In the genomic region with DNA sequence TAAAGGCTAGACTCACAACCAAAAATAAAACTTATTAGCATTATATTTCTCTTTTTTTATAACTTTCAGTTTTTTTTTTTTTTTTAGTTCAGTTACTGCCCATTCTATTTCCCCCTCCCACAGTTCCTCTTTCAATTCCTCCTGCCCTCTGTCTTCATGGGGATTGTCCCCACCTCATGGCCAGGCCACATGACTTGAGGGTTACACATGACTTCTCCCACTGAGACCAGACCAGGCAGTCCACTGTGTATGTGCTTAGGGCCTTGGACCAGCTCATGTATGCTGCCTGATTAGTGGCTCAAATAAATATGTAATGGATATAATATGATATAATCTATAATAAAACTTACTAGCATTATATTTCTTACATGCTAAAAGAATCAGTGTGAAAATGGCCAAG, we compare ENCODE assay signal across 22 mouse cellular contexts.
DNase-seq lines count a peak whose midpoint lies in the region; ATAC-seq and TF ChIP-seq lines count a peak whose summit lies in the region.
"Had no signal": no experiment of that assay in that cellular context is flagged by ENCODE, and none has a peak within 500 bp of the region (broad histone marks: within the 10 kb centered on the region; RNA-seq: fewer than 3 reads in every experiment).

No protein-coding gene starts in this region.

- no peaks in the 10 kb centered on the region for H3K27me3 ChIP-seq in limb, embryonic 11.5 days (ENCODE audit: control insufficient read depth, insufficient read depth, low read length)
- H3K27me3 ChIP-seq in limb, embryonic 10.5 days (ENCODE audit: low read depth, poor library complexity, severe bottlenecking): no peaks in the 10 kb centered on the region
- H3K27me3 ChIP-seq in CH12.LX (replicated peaks): no peaks in the 10 kb centered on the region
- H3K27me3 ChIP-seq: Patski had no signal

- H3K79me2 ChIP-seq in CH12.LX (replicated peaks; ENCODE audit: control insufficient read depth, extremely low read depth, insufficient read depth, poor library complexity, severe bottlenecking): no peaks in the 10 kb centered on the region

- in situ Hi-C loops in CH12.LX (cut with MboI; ENCODE audit: low pct_ligation_motif_present, low pct_unique_long_range_greater_than_20kb, low sequenced_read_pairs): no loop called here

- 0 out of 2 replicates have a peak, but pooled peaks have one; percentile 70 for ATAC-seq in limb, embryonic 11.5 days (ENCODE audit: insufficient number of reproducible peaks, low FRiP score, low TSS enrichment, low read depth)
- ATAC-seq: activated CD4-positive, CD25-positive, alpha-beta regulatory T cell, adult 4 months; CD4-positive, CD25-positive, alpha-beta regulatory T cell, adult 4 months; Patski had no signal

- no peak for TF ChIP-seq CTCF in CH12.LX (conservative IDR thresholded peaks at IDR 0.05 in 1 of 2, IDR thresholded peaks at IDR 0.05 in 1 of 2; ENCODE audit: low read depth in 2 of 2, low read length in 2 of 2)

- no peaks in the 10 kb centered on the region for H3K9me3 ChIP-seq in limb, embryonic 11.5 days (ENCODE audit: control insufficient read depth, low read length)
- H3K9me3 ChIP-seq in limb, embryonic 10.5 days (replicated peaks): no peaks in the 10 kb centered on the region
- peaks cover 12% of the 10 kb centered on the region for H3K9me3 ChIP-seq in CH12.LX (replicated peaks; ENCODE audit: low read length)

- H3K9ac ChIP-seq in limb, embryonic 11.5 days (ENCODE audit: low read length): no peak overlapping the region
- H3K9ac ChIP-seq in CH12.LX (ENCODE audit: insufficient read depth, low read depth): no peak overlapping the region

- H3K27ac ChIP-seq in limb, embryonic 11.5 days (replicated peaks; ENCODE audit: low read depth, low read length): no peak overlapping the region
- H3K27ac ChIP-seq in limb, embryonic 10.5 days: no peak overlapping the region
- H3K27ac ChIP-seq in CH12.LX (ENCODE audit: insufficient read depth, low read depth): no peak overlapping the region

- no peak for TF ChIP-seq EP300 in CH12.LX (IDR thresholded peaks at IDR 0.05; ENCODE audit: low read length)

- H3K4me3 ChIP-seq in limb, embryonic 11.5 days (ENCODE audit: low read depth, low read length): no peak overlapping the region
- no peak overlapping the region for H3K4me3 ChIP-seq in limb, embryonic 10.5 days
- no peak overlapping the region for H3K4me3 ChIP-seq in CH12.LX (replicated peaks in 1 of 3; ENCODE audit: low read depth in 2 of 3, low read length in 2 of 3, poor library complexity in 1 of 3)

- no peak for TF ChIP-seq RAD21 in CH12.LX (IDR thresholded peaks at IDR 0.05; ENCODE audit: low read depth, low read length)

- dilution Hi-C loops in CH12.LX (cut with MboI; ENCODE audit: extremely low pct_ligation_motif_present, extremely low pct_unique_long_range_greater_than_20kb, low sequenced_read_pairs): no loop called here

- no peaks in the 10 kb centered on the region for H3K4me1 ChIP-seq in limb, embryonic 11.5 days (ENCODE audit: control insufficient read depth, insufficient read depth, low read length)
- no peaks in the 10 kb centered on the region for H3K4me1 ChIP-seq in limb, embryonic 10.5 days
- H3K4me1 ChIP-seq in CH12.LX (ENCODE audit: control insufficient read depth in 1 of 2, insufficient read depth in 2 of 2): no peaks in the 10 kb centered on the region

- DNase-seq in limb, embryonic 11.5 days (ENCODE audit: low spot score): no peak
- no peak for DNase-seq in limb, embryonic 10.5 days (ENCODE audit: low spot score)
- peak; percentile 85 for DNase-seq in A20 (ENCODE audit: low read depth, low spot score)
- DNase-seq in CH12.LX (ENCODE audit: extremely low read depth): peak; percentile 2
- DNase-seq in right cerebral cortex, adult 2 months (ENCODE audit: low spot score in 2 of 2): no peak
- no peak for DNase-seq in testis, postnatal 14 days (ENCODE audit: low spot score)
- DNase-seq: adrenal gland, adult 2 months; adrenal gland, adult 8-10 months; adrenal gland, postnatal 10 days; adrenal gland, postnatal 14 days; adrenal gland, postnatal 25 days; adrenal gland, postnatal 36 days; B cell, adult 2 months; cerebellum, adult 11 months; cerebellum, adult 11-12 months; cerebellum, adult 18-20 months; cerebellum, adult 2 months; cerebellum, adult 8-10 months had no signal

- no peaks in the 10 kb centered on the region for H3K36me3 ChIP-seq in limb, embryonic 11.5 days (ENCODE audit: control insufficient read depth, insufficient read depth, low read length)
- no peaks in the 10 kb centered on the region for H3K36me3 ChIP-seq in limb, embryonic 10.5 days
- H3K36me3 ChIP-seq in CH12.LX (replicated peaks in 1 of 2; ENCODE audit: control insufficient read depth in 1 of 2, insufficient read depth in 1 of 2, low read length in 1 of 2): no peaks in the 10 kb centered on the region
- H3K36me3 ChIP-seq: G1E had no signal

- TF ChIP-seq POLR2A in CH12.LX (IDR thresholded peaks at IDR 0.05; ENCODE audit: low read depth, low read length): no peak

- no peak overlapping the region for H3K4me2 ChIP-seq in limb, embryonic 11.5 days (ENCODE audit: low read depth, severe bottlenecking)
- no peak overlapping the region for H3K4me2 ChIP-seq in CH12.LX (ENCODE audit: insufficient read depth, low read depth, poor library complexity, severe bottlenecking)

TF ChIP-seq in CH12.LX, 34 proteins besides CTCF, POLR2A, EP300 and RAD21:
- no peak for TF ChIP-seq SIN3A (IDR thresholded peaks at IDR 0.05; ENCODE audit: low read length)
- no peak for TF ChIP-seq USF2 (conservative IDR thresholded peaks at IDR 0.05; ENCODE audit: low read depth, low read length)
- TF ChIP-seq IRF4 (IDR thresholded peaks at IDR 0.05; ENCODE audit: low read depth, low read length): no peak
- TF ChIP-seq BHLHE40 (IDR thresholded peaks at IDR 0.05; ENCODE audit: low read depth, low read length): no peak
- no peak for TF ChIP-seq SMC3 (IDR thresholded peaks at IDR 0.05; ENCODE audit: low read depth, low read length)
- no peak for TF ChIP-seq MYC (IDR thresholded peaks at IDR 0.05; ENCODE audit: low read depth, low read length)

Comparison
In these comparisons a context has a peak if more than half of its experiments do, and no peak if none do; other contexts are left out.
1. DNase-seq: peak in A20 (single experiment) and CH12.LX (single experiment); none in limb, embryonic 11.5 days (single experiment), limb, embryonic 10.5 days (single experiment), right cerebral cortex, adult 2 months (0 of 2) and testis, postnatal 14 days (single experiment).